Mouse (Mus musculus): ENCODE data around the gene Srgap2. TPM values are rescaled to one million over a fixed set of nuclear protein-coding genes. Genes with fewer than 3 reads are reported as not detected.
A peak's percentile ranks its signal among the peaks of the same experiment; 100 is the strongest.
"Not testable (repeated sequence)": the region's sequence is repeated elsewhere in the genome, so short reads cannot be mapped to it uniquely, and the experiment has no call there.

Gene Srgap2
- total RNA-seq, 2 experiments from 2014 or later = 60.7 to 98.2 TPM

- no peak for DNase-seq (ENCODE audit: low spot score in 2 of 2)
- intact Hi-C loops (cut with DNase I) = no loop called here
Observed at GRCm38 (mm10) chr1:131275577-131275976, 251.6 kb downstream of the Srgap2 start.

DNA sequence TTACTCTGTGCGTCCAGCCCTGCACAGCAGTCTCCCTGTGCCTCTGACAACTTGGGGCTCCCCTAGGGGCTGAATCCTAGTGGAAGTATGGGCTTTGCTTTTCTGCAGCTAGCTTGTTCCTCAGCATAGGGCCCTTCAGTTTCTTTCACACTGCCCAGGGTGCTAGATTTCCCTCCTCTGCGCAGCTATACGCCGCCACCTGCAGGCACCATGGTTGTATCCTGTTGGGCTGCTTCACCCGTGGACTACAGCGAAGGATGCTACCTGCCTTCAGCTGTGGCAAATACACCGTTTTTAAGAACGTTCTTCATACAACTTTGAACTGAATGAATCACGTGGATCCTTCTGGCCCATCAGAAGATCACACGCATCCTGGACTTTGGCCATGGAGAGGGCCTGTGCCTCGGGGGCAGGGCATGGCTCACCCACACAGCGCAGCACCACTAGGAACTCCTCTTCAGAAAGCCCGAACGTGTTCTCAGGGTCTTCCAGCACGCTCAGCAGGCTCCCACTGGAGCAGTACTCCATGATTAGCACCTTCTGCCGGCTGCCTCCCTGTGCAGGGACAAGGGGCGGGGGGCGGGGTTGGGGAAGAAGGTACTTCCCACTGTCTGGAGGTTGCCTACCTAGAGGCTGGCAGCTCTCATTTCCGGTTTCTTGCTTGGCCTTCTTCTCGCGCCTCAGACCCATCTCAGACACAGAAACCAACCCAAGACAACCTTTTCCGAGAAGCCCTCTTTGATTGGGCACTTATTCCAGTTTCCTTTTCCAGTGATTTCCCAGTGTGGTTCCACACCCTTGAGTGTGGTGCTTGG, 252.2 kb downstream of the Srgap2 start:
- no peak for DNase-seq (ENCODE audit: low spot score in 2 of 2)
- intact Hi-C loops (cut with DNase I) = loop anchor here (5.0 kb wide), 1 partner anchor 478 kb away; no protein-coding TSS in a partner anchor

- intact Hi-C loops (cut with DNase I) = loop anchor here (5.0 kb wide), 2 partner anchors 393 to 473 kb away; no protein-coding TSS in a partner anchor
- DNase-seq (ENCODE audit: low spot score in 2 of 2) = peak; percentile 49 to 72
Observed at GRCm38 (mm10) chr1:131269797-131270578, 257.2 kb downstream of the Srgap2 start.

DNA sequence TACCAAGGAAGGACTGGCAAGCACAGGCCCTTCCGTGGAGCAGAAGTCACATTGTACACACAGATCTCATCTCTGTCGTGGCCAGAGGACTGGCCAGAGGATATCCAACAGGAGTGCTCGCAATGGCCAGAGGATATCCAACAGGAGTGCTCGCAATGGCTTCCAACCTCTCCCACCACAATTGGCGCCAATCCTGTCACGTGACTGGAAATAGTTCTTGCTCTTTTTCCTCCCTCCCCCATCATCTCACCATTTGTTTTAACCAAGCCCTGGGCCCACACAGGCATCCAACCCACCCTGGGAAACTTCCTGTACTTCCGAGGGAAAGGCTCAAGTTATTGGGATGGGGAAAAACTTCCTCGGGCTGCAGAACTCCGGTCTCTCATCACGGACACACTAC, 258.4 kb downstream of the Srgap2 start:
- DNase-seq (ENCODE audit: low spot score in 2 of 2) = no peak
- intact Hi-C loops (cut with DNase I) = loop anchor here (5.0 kb wide), 1 partner anchor 391 kb away; no protein-coding TSS in a partner anchor

GRCm38 (mm10) chr1:131263905-131264304, 263.2 kb downstream of the Srgap2 start:
- intact Hi-C loops (cut with DNase I) = loop anchor here (5.0 kb wide), 2 partner anchors 82 to 147 kb away; no protein-coding TSS in a partner anchor
- DNase-seq (ENCODE audit: low spot score in 2 of 2) = no peak

- peak; percentile 59 to 63 for DNase-seq (ENCODE audit: low spot score in 2 of 2)
- intact Hi-C loops (cut with DNase I) = loop anchor here (5.0 kb wide), 2 partner anchors 78 to 143 kb away; no protein-coding TSS in a partner anchor
Observed at GRCm38 (mm10) chr1:131260309-131260656, 266.9 kb downstream of the Srgap2 start.

GRCm38 (mm10) chr1:131259632-131260308, 267.4 kb downstream of the Srgap2 start:
- intact Hi-C loops (cut with DNase I) = loop anchor here (5.0 kb wide), 2 partner anchors 77 to 142 kb away; no protein-coding TSS in a partner anchor
- DNase-seq (ENCODE audit: low spot score in 2 of 2) = peak in 1 of 2 experiments; percentile 27

DNA sequence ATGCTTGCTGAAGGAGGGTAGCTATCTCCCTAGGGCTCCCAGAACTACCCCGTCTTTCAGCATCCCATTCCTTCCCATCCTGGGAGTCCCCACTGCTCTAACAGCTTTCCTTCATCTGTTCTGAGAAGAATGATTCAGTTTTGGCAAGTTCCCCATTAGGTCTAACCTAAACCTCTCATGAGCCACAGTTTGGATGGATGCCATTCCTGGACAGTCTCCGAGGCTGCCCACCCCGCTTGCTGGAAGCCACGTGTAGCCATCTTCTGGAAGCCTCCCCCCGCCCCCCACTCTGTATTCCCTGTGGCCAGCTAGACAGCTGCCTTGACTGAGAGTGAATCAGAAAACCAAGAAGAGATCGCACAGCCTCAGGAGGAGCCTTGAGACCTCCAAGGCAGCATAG, 269.9 kb downstream of the Srgap2 start:
- no peak for DNase-seq (ENCODE audit: low spot score in 2 of 2)
- intact Hi-C loops (cut with DNase I) = no loop called here

- DNase-seq (ENCODE audit: low spot score in 2 of 2); intact Hi-C loops (cut with DNase I): not testable (repeated sequence)
Observed at GRCm38 (mm10) chr1:131252516-131253250, 274.5 kb downstream of the Srgap2 start.

GRCm38 (mm10) chr1:131246433-131247395, 280.4 kb downstream of the Srgap2 start:
- intact Hi-C loops (cut with DNase I) = loop anchor here (2.0 kb wide), 1 partner anchor 66 kb away; no protein-coding TSS in a partner anchor
- DNase-seq (ENCODE audit: low spot score in 2 of 2) = peak; percentile 39 to 41

DNA sequence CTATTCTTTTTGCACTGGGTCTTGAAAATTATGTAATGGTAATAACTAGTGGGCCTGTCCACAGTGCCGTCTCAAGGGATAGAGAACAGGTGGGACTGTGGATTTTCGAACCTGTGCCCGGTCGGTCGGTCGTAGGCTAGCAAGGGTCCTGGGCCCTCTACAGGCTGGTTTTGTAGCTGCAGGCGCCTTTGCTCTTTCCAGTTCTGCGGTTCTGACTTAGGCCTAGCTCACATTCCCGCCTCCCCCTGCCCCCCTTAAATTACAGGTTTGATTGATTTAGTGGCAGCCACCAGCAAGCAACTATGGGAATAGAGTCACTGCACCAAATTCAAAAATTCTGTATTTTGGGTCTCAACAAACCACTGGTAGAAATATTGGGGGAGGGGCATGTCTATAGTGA, 281.2 kb downstream of the Srgap2 start:
- DNase-seq (ENCODE audit: low spot score in 2 of 2) = peak; percentile 37 to 47

DNA sequence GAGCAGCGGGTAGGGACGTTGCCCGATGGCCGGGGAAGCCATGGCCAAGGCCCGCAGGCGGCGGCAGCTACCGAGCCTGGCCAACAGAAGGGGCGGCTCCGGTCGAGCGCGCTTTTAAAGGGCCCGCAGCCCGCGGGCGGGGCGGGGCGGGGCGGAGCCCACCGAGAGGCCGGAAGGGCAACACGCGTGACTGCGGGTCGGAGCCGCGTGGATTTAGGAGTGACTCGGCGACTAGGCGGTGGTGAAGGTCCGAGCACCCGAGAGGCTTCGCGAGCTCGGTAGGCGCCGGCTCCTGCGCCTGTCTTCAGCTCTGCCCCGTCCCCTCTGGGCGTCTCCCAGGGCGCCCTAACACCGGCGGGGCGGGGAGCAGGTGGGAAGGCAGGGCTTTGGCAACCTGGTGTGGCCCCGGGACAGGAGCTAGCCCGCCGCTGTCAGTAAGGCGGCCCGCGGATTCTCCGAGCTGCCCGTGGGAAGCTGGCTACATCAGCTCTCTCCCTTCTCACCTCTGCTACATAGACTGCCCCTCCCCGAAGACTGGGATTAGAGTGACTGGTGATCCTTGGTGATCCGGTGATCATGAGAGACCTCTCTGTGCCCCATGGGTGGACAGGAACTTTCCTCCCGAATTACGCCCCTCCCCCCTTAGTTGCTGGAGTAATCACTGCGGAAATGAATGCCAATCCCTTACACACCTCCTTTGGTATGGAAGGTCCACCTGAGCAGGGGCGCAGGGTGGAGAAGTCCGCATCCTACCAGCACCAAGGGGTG, 281.9 kb downstream of the Srgap2 start, which contains the start of gene Rassf5:
Rassf5 (minus strand) TSS at position 170 of the 768 bp plus-strand sequence.
- intact Hi-C loops (cut with DNase I) = loop anchor here (2.0 kb wide), 1 partner anchor 58 kb away; no protein-coding TSS in a partner anchor
- DNase-seq (ENCODE audit: low spot score in 2 of 2) = peak; percentile 71 to 78

More for the DNA sequence above, 281.2 kb downstream of the Srgap2 start:
- intact Hi-C loops (cut with DNase I) = loop anchor here (2.0 kb wide), 2 partner anchors 59 to 65 kb away; no protein-coding TSS in a partner anchor

GRCm38 (mm10) chr1:131244536-131245088, 282.5 kb downstream of the Srgap2 start:
- DNase-seq (ENCODE audit: low spot score in 2 of 2) = peak; percentile 31 to 48
- intact Hi-C loops (cut with DNase I) = loop anchor here (2.0 to 5.0 kb wide), 2 partner anchors 58 to 127 kb away; no protein-coding TSS in a partner anchor

DNA sequence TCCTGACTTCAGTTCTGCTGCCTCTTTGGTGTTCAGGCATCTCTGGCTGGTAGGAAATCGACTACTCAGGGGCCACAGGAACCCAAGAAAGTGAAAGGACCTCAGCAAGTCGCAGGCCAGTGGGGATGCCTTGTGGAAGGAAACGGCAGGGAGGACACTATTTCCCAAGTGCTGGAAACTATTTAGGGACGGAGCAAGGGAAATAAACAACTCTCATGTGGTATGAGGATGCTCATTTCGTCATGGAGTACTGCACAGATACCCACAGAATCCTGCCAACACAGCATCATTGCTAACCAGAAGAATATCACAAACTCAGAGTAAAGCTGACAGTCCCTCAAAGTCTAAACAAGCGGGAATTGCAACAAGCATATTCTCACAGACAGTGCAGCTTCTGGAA, 284.2 kb downstream of the Srgap2 start:
- DNase-seq (ENCODE audit: low spot score in 2 of 2) = no peak
- intact Hi-C loops (cut with DNase I) = loop anchor here (5.0 kb wide), 1 partner anchor 126 kb away; no protein-coding TSS in a partner anchor

- intact Hi-C loops (cut with DNase I) = loop anchor here (5.0 kb wide), 1 partner anchor 122 kb away; no protein-coding TSS in a partner anchor
- no peak for DNase-seq (ENCODE audit: low spot score in 2 of 2)
Observed at GRCm38 (mm10) chr1:131239576-131240193, 287.5 kb downstream of the Srgap2 start.

- intact Hi-C loops (cut with DNase I) = no loop called here
- DNase-seq (ENCODE audit: low spot score in 2 of 2) = no peak
Observed at GRCm38 (mm10) chr1:131238931-131239381, 288.2 kb downstream of the Srgap2 start.
